Mouse (Mus musculus) right cerebral cortex, postnatal 14 days (tissue): ENCODE measurements around the gene Usp20.

Source experiments
- DNase-seq: peaks from one replicate; pipeline ENCODE4 v3.0.0; 2022

The Usp20 gene

GRCm38 (mm10) chr2:30990221-30990620 lies 8.1 kb downstream of the Usp20 start:
- no peak for DNase-seq

- DNase-seq = no peak
Observed at GRCm38 (mm10) chr2:30994853-30995252, 12.8 kb downstream of the Usp20 start.

GRCm38 (mm10) chr2:30995432-30995996 lies 13.4 kb downstream of the Usp20 start:
- DNase-seq = no peak

- DNase-seq = no peak
Observed at GRCm38 (mm10) chr2:30998443-30999260, 16.6 kb downstream of the Usp20 start.

- no peak for DNase-seq
Observed at GRCm38 (mm10) chr2:31002857-31003256, 20.8 kb downstream of the Usp20 start.

- no peak for DNase-seq
Observed at GRCm38 (mm10) chr2:31005453-31005852, 23.4 kb downstream of the Usp20 start.

- DNase-seq = no peak
Observed at GRCm38 (mm10) chr2:31006434-31006833, 24.4 kb downstream of the Usp20 start.

GRCm38 (mm10) chr2:31007208-31007607 lies 25.1 kb downstream of the Usp20 start:
- no peak for DNase-seq

GRCm38 (mm10) chr2:31013371-31014120 lies 31.5 kb downstream of the Usp20 start:
- DNase-seq = no peak

GRCm38 (mm10) chr2:31017625-31018317 lies 35.7 kb downstream of the Usp20 start:
- DNase-seq = no peak

GRCm38 (mm10) chr2:31018519-31018918 lies 36.4 kb downstream of the Usp20 start:
- DNase-seq = no peak

GRCm38 (mm10) chr2:31019011-31019410 lies 36.9 kb downstream of the Usp20 start:
- no peak for DNase-seq

- no peak for DNase-seq
Observed at GRCm38 (mm10) chr2:31020202-31020601, 38.1 kb downstream of the Usp20 start.

GRCm38 (mm10) chr2:31023940-31024339 lies 41.9 kb downstream of the Usp20 start:
- no peak for DNase-seq

GRCm38 (mm10) chr2:31024618-31025370 lies 42.7 kb downstream of the Usp20 start:
- peak; percentile 47 for DNase-seq

- DNase-seq = no peak
Observed at GRCm38 (mm10) chr2:31025458-31025857, 43.4 kb downstream of the Usp20 start.

- no peak for DNase-seq
Observed at GRCm38 (mm10) chr2:31026642-31027041, 44.6 kb downstream of the Usp20 start.

- DNase-seq = no peak
Observed at GRCm38 (mm10) chr2:31031972-31032371, 49.9 kb downstream of the Usp20 start.

- no peak for DNase-seq
Observed at GRCm38 (mm10) chr2:31036811-31037210, 54.7 kb downstream of the Usp20 start.

GRCm38 (mm10) chr2:31040043-31040442 lies 58.0 kb downstream of the Usp20 start:
- DNase-seq = no peak

- no peak for DNase-seq
Observed at GRCm38 (mm10) chr2:31040487-31040886, 58.4 kb downstream of the Usp20 start.

GRCm38 (mm10) chr2:31041386-31041785 lies 59.3 kb downstream of the Usp20 start:
- no peak for DNase-seq
